Mouse (Mus musculus) liver, embryonic 14.5 days (tissue): ENCODE measurements around the gene Ror1. TPM values are rescaled to one million over a fixed set of nuclear protein-coding genes. Genes with fewer than 3 reads are reported as not detected.
A peak's percentile ranks its signal among the peaks of the same experiment; 100 is the strongest.

Source experiments
- ATAC-seq: fragments of 200-750 bp; cut with Nextera tagmentation; 2 replicates; pipeline ENCODE4 v1.8.0; 2017; ENCODE audit warnings: moderate number of reproducible peaks, mild to moderate bottlenecking, moderate library complexity; ENCODE audit not compliant: insufficient read depth
- DNase-seq, 3 experiments: peaks; one replicate each; pipeline ENCODE4 v3.0.0-alpha.2; 2012 to 2013; ENCODE audit warnings: low read depth in 3 of 3, low spot score in 3 of 3
- H3K27ac ChIP-seq: fragments of 300-500 bp; sonication (generic); 2 replicates; pipeline ENCODE4 v1.5.1; 2014; ENCODE audit warnings: moderate library complexity, mild to moderate bottlenecking, control low read depth, inconsistent platforms
- H3K27me3 ChIP-seq: fragments of 300-500 bp; sonication (generic); 2 replicates; pipeline ENCODE4 v1.6.1; 2014; ENCODE audit warnings: mild to moderate bottlenecking, low read length, moderate library complexity; ENCODE audit not compliant: control insufficient read depth, insufficient read depth
- H3K36me3 ChIP-seq: fragments of 300-500 bp; sonication (generic); replicated peaks from 2 replicates; pipeline ENCODE4 v1.6.1; 2014; ENCODE audit warnings: low read depth; ENCODE audit not compliant: control insufficient read depth, insufficient read depth
- H3K4me1 ChIP-seq, 2 experiments: fragments of 200-500 bp in 1 of 2; fragments of 300-500 bp in 1 of 2; sonication (generic) in 1 of 2; replicated peaks; 2 replicates each; pipeline ENCODE4 v1.6.1; 2012 to 2014; ENCODE audit warnings: antibody characterized with exemption in 1 of 2, inconsistent platforms in 1 of 2, low read length in 1 of 2; ENCODE audit not compliant: control insufficient read depth in 2 of 2, insufficient read depth in 2 of 2
- H3K4me2 ChIP-seq: fragments of 300-500 bp; sonication (generic); 2 replicates; pipeline ENCODE4 v1.6.1; 2014; ENCODE audit warnings: low read depth, mild to moderate bottlenecking, control low read depth, moderate library complexity
- H3K4me3 ChIP-seq, 2 experiments: fragments of 200-500 bp in 1 of 2; fragments of 300-500 bp in 1 of 2; sonication (generic) in 1 of 2; 2 replicates each; pipeline ENCODE4 v1.5.1; 2012 to 2014; ENCODE audit warnings: low read depth in 2 of 2, low read length in 2 of 2, mild to moderate bottlenecking in 2 of 2, control low read depth in 1 of 2, inconsistent platforms in 1 of 2, moderate library complexity in 1 of 2; ENCODE audit not compliant: insufficient read depth in 1 of 2
- H3K9ac ChIP-seq: fragments of 300-500 bp; sonication (generic); replicated peaks from 2 replicates; pipeline ENCODE4 v1.6.1; 2014; ENCODE audit warnings: mild to moderate bottlenecking, control low read depth, moderate library complexity
- H3K9me3 ChIP-seq: fragments of 300-500 bp; sonication (generic); 2 replicates; pipeline ENCODE4 v1.6.1; 2016; ENCODE audit warnings: low read length, mixed read lengths; ENCODE audit not compliant: control insufficient read depth
- CTCF ChIP-seq: IDR thresholded peaks from 2 replicates; pipeline ENCODE4 v1.5.1; 2016; ENCODE audit warnings: antibody characterized with exemption, low read depth, control low read depth
- EP300 ChIP-seq: IDR thresholded peaks from 2 replicates; pipeline ENCODE4 v1.6.1; 2016; ENCODE audit warnings: antibody characterized with exemption, low read depth
- WGBS: fragments of 180-500 bp; shearing (Covaris S2); extraction: QIAGEN DNeasy Blood & Tissue Kit; methylation state at CpG from one replicate; pipeline ENCODE4 v1.1.7; 2014; ENCODE audit not compliant: insufficient replicate concordance; 5-methylcytosine and 5-hydroxymethylcytosine counted together
- polyA plus RNA-seq, 2 experiments: library from polyadenylated mRNA; depleted of rRNA in 1 of 2; stranded (reverse) in 1 of 2; unstranded in 1 of 2; fragments of >200 nt; fragmentation: Nextera tagmentation in 1 of 2; extraction: Ambion mirVana in 1 of 2; gene quantifications; 2 replicates each; pipeline versions ENCODE4 v1.2.1 to v1.2.3; 2012 to 2014

Gene Ror1
- polyA plus RNA-seq, 2 experiments = 0.08 to 0.23 TPM

- Histone ChIP-seq H3K9ac (no peak overlapping the region), H3K27me3 (no peaks in the 10 kb centered on the region), H3K27ac (no peak overlapping the region), H3K4me2 (no peak overlapping the region), H3K4me3 (no peak overlapping the region), H3K36me3 (no peaks in the 10 kb centered on the region), H3K9me3 (no peaks in the 10 kb centered on the region), H3K4me1 (no peaks in the 10 kb centered on the region)
- 30% methylated on average over 9 of the region's 9 CpGs for WGBS
- TF ChIP-seq CTCF (peak; percentile 66), EP300 (no peak)
- DNase-seq (peak in 2 of 3 experiments; percentile 3 to 13), ATAC-seq (no peak)
Measured at GRCm38 (mm10) chr4:100407261-100407874, 311.8 kb downstream of the Ror1 start.

- H3K4me1 ChIP-seq = no peaks in the 10 kb centered on the region
- no peaks in the 10 kb centered on the region for H3K27me3 ChIP-seq
- no peaks in the 10 kb centered on the region for H3K9me3 ChIP-seq
- H3K4me3 ChIP-seq = no peak overlapping the region
- DNase-seq (no peak), ATAC-seq (no peak)
- H3K36me3 ChIP-seq = no peaks in the 10 kb centered on the region
- no peak for TF ChIP-seq CTCF
- no peak for TF ChIP-seq EP300
- no peak overlapping the region for H3K4me2 ChIP-seq
- WGBS = 51% methylated on average over 8 of the region's 8 CpGs
- H3K27ac ChIP-seq = no peak overlapping the region
- no peak overlapping the region for H3K9ac ChIP-seq
Measured at GRCm38 (mm10) chr4:100409521-100409920, 313.9 kb downstream of the Ror1 start.

GRCm38 (mm10) chr4:100411841-100412539 is 316.4 kb downstream of the Ror1 start:
- no peak overlapping the region for H3K4me2 ChIP-seq
- H3K36me3 ChIP-seq = no peaks in the 10 kb centered on the region
- no peak for TF ChIP-seq CTCF
- no peak for TF ChIP-seq EP300
- H3K9me3 ChIP-seq = no peaks in the 10 kb centered on the region
- H3K9ac ChIP-seq = no peak overlapping the region
- ATAC-seq = no peak
- no peaks in the 10 kb centered on the region for H3K27me3 ChIP-seq
- DNase-seq = no peak
- H3K4me1 ChIP-seq = no peaks in the 10 kb centered on the region
- 63% methylated on average over 13 of the region's 13 CpGs for WGBS
- no peak overlapping the region for H3K4me3 ChIP-seq
- no peak overlapping the region for H3K27ac ChIP-seq

- no peak overlapping the region for H3K9ac ChIP-seq
- ATAC-seq (no peak), DNase-seq (no peak)
- H3K36me3 ChIP-seq = no peaks in the 10 kb centered on the region
- no peak overlapping the region for H3K27ac ChIP-seq
- H3K4me1 ChIP-seq = no peaks in the 10 kb centered on the region
- no peak overlapping the region for H3K4me3 ChIP-seq
- H3K4me2 ChIP-seq = no peak overlapping the region
- TF ChIP-seq EP300 = no peak
- no peak for TF ChIP-seq CTCF
- no peaks in the 10 kb centered on the region for H3K9me3 ChIP-seq
- H3K27me3 ChIP-seq = no peaks in the 10 kb centered on the region
- 20% methylated on average over 3 of the region's 3 CpGs for WGBS
Measured at GRCm38 (mm10) chr4:100422756-100423155, 327.2 kb downstream of the Ror1 start.

- DNase-seq (no peak), ATAC-seq (no peak)
- H3K36me3 ChIP-seq = no peaks in the 10 kb centered on the region
- no peak overlapping the region for H3K9ac ChIP-seq
- no peak overlapping the region for H3K4me3 ChIP-seq
- no peak for TF ChIP-seq CTCF
- TF ChIP-seq EP300 = no peak
- no peak overlapping the region for H3K27ac ChIP-seq
- no peaks in the 10 kb centered on the region for H3K4me1 ChIP-seq
- no peak overlapping the region for H3K4me2 ChIP-seq
- H3K9me3 ChIP-seq = no peaks in the 10 kb centered on the region
- 29% methylated on average over 1 of the region's 1 CpGs for WGBS
- no peaks in the 10 kb centered on the region for H3K27me3 ChIP-seq
Measured at GRCm38 (mm10) chr4:100426101-100426500, 330.5 kb downstream of the Ror1 start.
